Mouse (Mus musculus) layer of hippocampus, postnatal 10 days (tissue): ENCODE measurements around the gene D430041D05Rik. TPM values are rescaled to one million over a fixed set of nuclear protein-coding genes. Genes with fewer than 3 reads are reported as not detected.

Experiments used
- DNase-seq, 2 experiments: peaks; one replicate each; pipeline ENCODE4 v3.0.0; 2021; ENCODE audit warnings: low spot score in 2 of 2
- microRNA-seq, 2 experiments: library from miRNA; unstranded; fragments of <30 nt; microRNA quantifications; one replicate each; pipeline ENCODE4 v1.2.0; 2021
- total RNA-seq, 2 experiments: library from RNA; stranded (reverse); gene quantifications; 2 replicates each; pipeline ENCODE4 v1.2.3; 2021

The D430041D05Rik gene
- total RNA-seq, 2 experiments from 2014 or later, result 82.8 to 84.4 TPM

GRCm38 (mm10) chr2:104096256-104096655, 314.6 kb downstream of the D430041D05Rik start:
- DNase-seq, result no peak

- DNase-seq, result peak; percentile 33 to 46
Measured at GRCm38 (mm10) chr2:104095741-104096213, 315.0 kb downstream of the D430041D05Rik start, which contains the start of gene Cd59a. Gene Cd59a, plus strand, starts transcription at chr2:104095801.

- DNase-seq, result no peak
Measured at GRCm38 (mm10) chr2:104093305-104093704, 317.5 kb downstream of the D430041D05Rik start.

Small RNAs within 50 kb of the gene (microRNA-seq; reads per million reads assigned to microRNA genes)
- 0 reads per million in 2 experiments for gene Mir1902

Other genes with a start within 250 kb of the D430041D05Rik start
- gene Hipk3, start 83.4 kb upstream of the D430041D05Rik start, total RNA-seq, result 10 to 100 TPM; 47.3 to 48.0 TPM
- 10 to 100 TPM; 41.6 to 43.0 TPM for gene Cstf3, start 179.5 kb upstream of the D430041D05Rik start, total RNA-seq